Mouse (Mus musculus): ENCODE data around the gene Pidd1.
A peak's percentile ranks its signal among the peaks of the same experiment; 100 is the strongest.

GRCm38 (mm10) chr7:141408833-141409232 is 35.0 kb downstream of the Pidd1 start:
- TF ChIP-seq POLR2A (IDR thresholded peaks at IDR 0.05; ENCODE audit: borderline replicate concordance, extremely low read depth, low read depth, low read length) (no peak), CTCF (IDR thresholded peaks at IDR 0.05; ENCODE audit: insufficient read depth, low read length) (peak; percentile 89)

All from lung, adult 2 months (tissue).